ENCODE assay signal across 29 mouse cellular contexts in genomic region chr2:128728066-128728465, GRCm38 (mm10). TPM values are rescaled to one million over a fixed set of nuclear protein-coding genes. Genes with fewer than 3 reads are reported as not detected.
A peak's percentile ranks its signal among the peaks of the same experiment; 100 is the strongest.
DNase-seq lines count a peak whose midpoint lies in the region; ATAC-seq and TF ChIP-seq lines count a peak whose summit lies in the region.
"Had no signal": no experiment of that assay in that cellular context is flagged by ENCODE, and none has a peak within 500 bp of the region (broad histone marks: within the 10 kb centered on the region; RNA-seq: fewer than 3 reads in every experiment).

No protein-coding gene starts in this region.

- no peak overlapping the region for H3K4me3 ChIP-seq in heart, embryonic 10.5 days
- no peak overlapping the region for H3K4me3 ChIP-seq in heart, embryonic 15.5 days
- H3K4me3 ChIP-seq in kidney, adult 2 months (ENCODE audit: insufficient read depth, low read depth, low read length): no peak overlapping the region
- no peak overlapping the region for H3K4me3 ChIP-seq in lung, embryonic 15.5 days
- no peak overlapping the region for H3K4me3 ChIP-seq in lung, adult 2 months (replicated peaks; ENCODE audit: extremely low read depth, low read depth, low read length)
- H3K4me3 ChIP-seq: embryonic facial prominence, embryonic 13.5 days; forebrain, embryonic 10.5 days; forebrain, embryonic 15.5 days; hindbrain, embryonic 12.5 days; limb, embryonic 13.5 days had no signal

- peak overlapping the region; percentile 38; the same call in 1 of the 2 replicates for H3K4me2 ChIP-seq in heart, embryonic 15.5 days
- no peak overlapping the region for H3K4me2 ChIP-seq in lung, embryonic 15.5 days
- H3K4me2 ChIP-seq: embryonic facial prominence, embryonic 13.5 days; forebrain, embryonic 15.5 days; hindbrain, embryonic 12.5 days; limb, embryonic 13.5 days; liver, embryonic 11.5 days had no signal

- 0 out of 2 replicates have a peak, but pooled peaks have one; percentile 47 for ATAC-seq in heart, embryonic 15.5 days (replicated peaks; ENCODE audit: insufficient number of reproducible peaks, insufficient read depth, low FRiP score, low read depth)
- no peak for ATAC-seq in lung, embryonic 15.5 days (ENCODE audit: borderline replicate concordance, extremely low read depth, low FRiP score, low TSS enrichment)
- ATAC-seq: activated CD4-positive, CD25-positive, alpha-beta regulatory T cell, adult 4 months; forebrain, embryonic 15.5 days; hindbrain, postnatal 0 days; intestine, postnatal 0 days had no signal

- H3K4me1 ChIP-seq in heart, embryonic 10.5 days: peaks cover 29% of the 10 kb centered on the region
- peaks cover 14% of the 10 kb centered on the region for H3K4me1 ChIP-seq in heart, embryonic 15.5 days (replicated peaks)
- peaks cover 5% of the 10 kb centered on the region; the same call in 1 of the 2 replicates for H3K4me1 ChIP-seq in kidney, adult 2 months (ENCODE audit: control insufficient read depth, insufficient read depth, low read length)
- peaks cover 9% of the 10 kb centered on the region for H3K4me1 ChIP-seq in lung, embryonic 15.5 days
- no peaks in the 10 kb centered on the region for H3K4me1 ChIP-seq in lung, adult 2 months (ENCODE audit: control insufficient read depth, insufficient read depth, low read length)
- H3K4me1 ChIP-seq: forebrain, embryonic 10.5 days; forebrain, embryonic 15.5 days; hindbrain, embryonic 12.5 days had no signal

- no peak for DNase-seq in heart, embryonic 10.5 days (ENCODE audit: low spot score)
- no peak for DNase-seq in heart, adult 18-20 months
- DNase-seq in heart, postnatal 4 days: no peak
- DNase-seq in kidney, adult 2 months: peak; percentile 74
- no peak for DNase-seq in kidney, postnatal 14 days
- no peak for DNase-seq in lung, adult 2 months
- DNase-seq: adrenal gland, adult 2 months; adrenal gland, postnatal 36 days; cerebellum, adult 18-20 months; cerebellum, postnatal 10 days; gastrocnemius, postnatal 25 days; heart, adult 11 months; lung, postnatal 14 days; midbrain, embryonic 14.5 days; thymus, adult 2 months; thymus, postnatal 36 days had no signal

- H3K36me3 ChIP-seq in heart, embryonic 10.5 days: 0 out of 2 replicates have a peak, but pooled peaks cover 7% of the 10 kb centered on the region
- no peaks in the 10 kb centered on the region for H3K36me3 ChIP-seq in heart, embryonic 15.5 days
- H3K36me3 ChIP-seq in kidney, adult 2 months (ENCODE audit: control insufficient read depth, insufficient read depth, low read length): no peaks in the 10 kb centered on the region; the same call in 1 of the 2 replicates
- no peaks in the 10 kb centered on the region; the same call in 1 of the 2 replicates for H3K36me3 ChIP-seq in lung, embryonic 15.5 days
- H3K36me3 ChIP-seq: forebrain, embryonic 10.5 days; forebrain, embryonic 15.5 days; hindbrain, embryonic 12.5 days had no signal

- H3K27ac ChIP-seq in heart, embryonic 10.5 days: peak overlapping the region; percentile 75
- H3K27ac ChIP-seq in heart, embryonic 15.5 days: peak overlapping the region; percentile 66
- no peak overlapping the region for H3K27ac ChIP-seq in kidney, adult 2 months (ENCODE audit: insufficient read depth, low read depth, low read length)
- H3K27ac ChIP-seq in lung, embryonic 15.5 days: no peak overlapping the region
- H3K27ac ChIP-seq: embryonic facial prominence, embryonic 13.5 days; forebrain, embryonic 10.5 days; forebrain, embryonic 15.5 days; hindbrain, embryonic 12.5 days; hindbrain, postnatal 0 days; limb, embryonic 13.5 days had no signal

- no peaks in the 10 kb centered on the region for H3K27me3 ChIP-seq in heart, embryonic 10.5 days (ENCODE audit: insufficient read depth, poor library complexity, severe bottlenecking)
- H3K27me3 ChIP-seq in heart, embryonic 15.5 days: no peaks in the 10 kb centered on the region
- H3K27me3 ChIP-seq in kidney, adult 2 months (replicated peaks; ENCODE audit: control insufficient read depth, insufficient read depth, low read length): no peaks in the 10 kb centered on the region
- H3K27me3 ChIP-seq in lung, embryonic 15.5 days: no peaks in the 10 kb centered on the region
- H3K27me3 ChIP-seq: CH12.LX; embryonic facial prominence, embryonic 13.5 days; forebrain, embryonic 15.5 days; hindbrain, embryonic 12.5 days; limb, embryonic 13.5 days had no signal

- H3K9me3 ChIP-seq in heart, embryonic 10.5 days: no peaks in the 10 kb centered on the region
- no peaks in the 10 kb centered on the region for H3K9me3 ChIP-seq in heart, embryonic 15.5 days (replicated peaks)
- H3K9me3 ChIP-seq in lung, embryonic 15.5 days: no peaks in the 10 kb centered on the region
- H3K9me3 ChIP-seq: embryonic facial prominence, embryonic 13.5 days; forebrain, embryonic 10.5 days; forebrain, embryonic 15.5 days; hindbrain, embryonic 12.5 days; limb, embryonic 13.5 days had no signal

- H3K9ac ChIP-seq in heart, embryonic 15.5 days: no peak overlapping the region
- H3K9ac ChIP-seq in lung, embryonic 15.5 days: 0 out of 2 replicates have a peak overlapping the region, but pooled peaks have one; percentile 2
- H3K9ac ChIP-seq: embryonic facial prominence, embryonic 13.5 days; forebrain, embryonic 15.5 days; hindbrain, embryonic 12.5 days; limb, embryonic 13.5 days had no signal

- 69% methylated on average over 4 of the region's 4 CpGs for WGBS in heart, embryonic 10.5 days
- 65% methylated on average over 4 of the region's 4 CpGs for WGBS in heart, embryonic 15.5 days
- 59% methylated on average over 4 of the region's 4 CpGs for WGBS in kidney, adult 2 months
- 50% methylated on average over 4 of the region's 4 CpGs for WGBS in lung, embryonic 15.5 days
- WGBS in lung, adult 2 months: 49% methylated on average over 4 of the region's 4 CpGs

- TF ChIP-seq CTCF in kidney, adult 2 months (conservative IDR thresholded peaks at IDR 0.05; ENCODE audit: insufficient read depth, insufficient read length, low read depth, low read length): no peak
- no peak for TF ChIP-seq CTCF in lung, adult 2 months (IDR thresholded peaks at IDR 0.05; ENCODE audit: insufficient read depth, low read length)

- TF ChIP-seq POLR2A in kidney, adult 2 months (IDR thresholded peaks at IDR 0.05; ENCODE audit: low read depth, low read length): no peak
- no peak for TF ChIP-seq POLR2A in lung, adult 2 months (IDR thresholded peaks at IDR 0.05; ENCODE audit: borderline replicate concordance, extremely low read depth, low read depth, low read length)

RNA-seq across cellular contexts. Expression of gene Mertk, which starts 29.3 kb away (rescaled TPM):
- 3.5 and 5.0 TPM in 2 replicates for polyA plus RNA-seq in heart, embryonic 10.5 days (2016; fragmentation: Nextera tagmentation; extraction: Ambion mirVana)
- total RNA-seq in heart, adult 18-20 months (2021): 1 to 10 TPM; 6.3 to 7.3 TPM
- polyA plus RNA-seq in heart, embryonic 15.5 days (2015; fragmentation: Nextera tagmentation; extraction: Ambion mirVana): 3.7 and 5.2 TPM in 2 replicates
- total RNA-seq in heart, postnatal 4 days (2021): 1 to 10 TPM; 4.1 to 4.4 TPM
- polyA plus RNA-seq in kidney, adult 2 months (2012; rRNA removed): 12.4 and 13.3 TPM in 2 replicates
- 4.1 and 5.6 TPM in 2 replicates for polyA plus RNA-seq in lung, embryonic 15.5 days (2015; fragmentation: Nextera tagmentation; extraction: Ambion mirVana)
- 9.9 and 12.6 TPM in 2 replicates for polyA plus RNA-seq in lung, adult 2 months (2012; rRNA removed)
- total RNA-seq: monocyte, adult 5-6 weeks had no signal
- polyA plus RNA-seq: activated CD4-positive, CD25-positive, alpha-beta regulatory T cell, adult 4 months had no signal

RNA-seq across cellular contexts. Expression of gene Anapc1, which starts 40.9 kb away (rescaled TPM):
- polyA plus RNA-seq in heart, embryonic 10.5 days (2016; fragmentation: Nextera tagmentation; extraction: Ambion mirVana): 66.6 and 68.7 TPM in 2 replicates
- total RNA-seq in heart, adult 18-20 months (2021): 10 to 100 TPM; 36.6 to 43.3 TPM
- 31.8 and 44.9 TPM in 2 replicates for polyA plus RNA-seq in heart, embryonic 15.5 days (2015; fragmentation: Nextera tagmentation; extraction: Ambion mirVana)
- total RNA-seq in heart, postnatal 4 days (2021): 10 to 100 TPM; 77.7 to 82.5 TPM
- 32.2 and 40.6 TPM in 2 replicates for polyA plus RNA-seq in kidney, adult 2 months (2012; rRNA removed)
- 67.2 and 71.8 TPM in 2 replicates for polyA plus RNA-seq in lung, embryonic 15.5 days (2015; fragmentation: Nextera tagmentation; extraction: Ambion mirVana)
- polyA plus RNA-seq in lung, adult 2 months (2012; rRNA removed): 46.5 and 48.1 TPM in 2 replicates

Comparison
In these comparisons a context has a peak if more than half of its experiments do, and no peak if none do; other contexts are left out.
1. H3K27ac ChIP-seq: peak in heart, embryonic 10.5 days (single experiment) and heart, embryonic 15.5 days (single experiment); none in kidney, adult 2 months (single experiment) and lung, embryonic 15.5 days (single experiment).